Mouse (Mus musculus) midbrain, embryonic 11.5 days (tissue): ENCODE data around the gene Doc2g. TPM values are rescaled to one million over a fixed set of nuclear protein-coding genes. Genes with fewer than 3 reads are reported as not detected.

Experiments used
- ATAC-seq: fragments of 200-750 bp; cut with Nextera tagmentation; 2 replicates; pipeline ENCODE4 v1.8.0; 2017; ENCODE audit warnings: moderate TSS enrichment, moderate library complexity; ENCODE audit not compliant: low FRiP score
- DNase-seq: peaks from one replicate; pipeline ENCODE4 v3.0.0; 2015; ENCODE audit warnings: low spot score; ENCODE audit errors: missing footprints
- H3K27ac ChIP-seq: fragments of 300-500 bp; sonication (generic); 2 replicates; pipeline ENCODE4 v1.5.1; 2014; ENCODE audit warnings: low read depth, low read length
- H3K27me3 ChIP-seq: fragments of 300-500 bp; sonication (generic); 2 replicates; pipeline ENCODE4 v1.6.1; 2014; ENCODE audit warnings: mild to moderate bottlenecking, low read length, moderate library complexity, mixed read lengths; ENCODE audit not compliant: control insufficient read depth, insufficient read depth
- H3K36me3 ChIP-seq: fragments of 300-500 bp; sonication (generic); 2 replicates; pipeline ENCODE4 v1.6.1; 2014; ENCODE audit warnings: mild to moderate bottlenecking, low read length, moderate library complexity, mixed read lengths; ENCODE audit not compliant: control insufficient read depth, insufficient read depth
- H3K4me1 ChIP-seq: fragments of 300-500 bp; sonication (generic); 2 replicates; pipeline ENCODE4 v1.6.1; 2014; ENCODE audit warnings: low read length; ENCODE audit not compliant: control insufficient read depth, insufficient read depth
- H3K4me2 ChIP-seq: fragments of 300-500 bp; sonication (generic); 2 replicates; pipeline ENCODE4 v1.6.1; 2014; ENCODE audit warnings: mild to moderate bottlenecking, moderate library complexity
- H3K4me3 ChIP-seq: fragments of 300-500 bp; sonication (generic); 2 replicates; pipeline ENCODE4 v1.5.1; 2014; ENCODE audit warnings: low read depth, low read length
- H3K9ac ChIP-seq: fragments of 300-500 bp; sonication (generic); 2 replicates; pipeline ENCODE4 v1.6.1; 2014; ENCODE audit warnings: low read length
- H3K9me3 ChIP-seq: fragments of 300-500 bp; sonication (generic); 2 replicates; pipeline ENCODE4 v1.6.1; 2016; ENCODE audit warnings: low read length; ENCODE audit not compliant: control insufficient read depth
- WGBS: fragments of 180-500 bp; shearing (Covaris S2); extraction: QIAGEN DNeasy Blood & Tissue Kit; methylation state at CpG from one replicate; pipeline ENCODE4 v1.1.7; 2014; 5-methylcytosine and 5-hydroxymethylcytosine counted together
- polyA plus RNA-seq: library from polyadenylated mRNA; unstranded; fragments of >200 nt; fragmentation: Nextera tagmentation; extraction: Ambion mirVana; gene quantifications from 2 replicates; pipeline ENCODE4 v1.2.1, GENCODE M21; 2014

The Doc2g gene
- polyA plus RNA-seq, 1 experiment from 2014 or later, result 1.5 TPM

DNA sequence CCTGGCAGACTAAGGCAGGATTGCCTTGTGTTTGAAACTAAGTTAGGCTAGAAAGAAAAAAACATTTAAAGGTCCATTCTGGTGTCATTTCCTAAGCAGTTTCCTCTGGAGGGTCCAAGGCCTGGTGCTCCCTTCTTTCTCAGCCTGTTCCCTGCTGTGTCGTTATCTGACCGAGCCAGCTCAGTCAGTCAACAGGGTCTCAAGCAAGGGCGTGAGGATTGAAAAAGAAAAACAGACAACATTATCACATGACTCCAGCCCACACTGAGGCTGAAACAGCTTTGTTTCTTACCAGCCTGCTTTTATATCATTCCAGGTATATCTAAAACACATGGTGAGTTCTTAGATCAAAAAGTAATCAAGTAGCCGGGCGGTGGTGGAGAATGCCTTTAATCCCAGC lies 12.5 kb downstream of the Doc2g start:
- 62% methylated on average over 5 of the region's 5 CpGs for WGBS
- H3K36me3 ChIP-seq, result 0 out of 2 replicates have a peak, but pooled peaks cover 3% of the 10 kb centered on the region
- no peak overlapping the region for H3K4me2 ChIP-seq
- H3K27ac ChIP-seq, result no peak overlapping the region
- DNase-seq (no peak), ATAC-seq (no peak)
- H3K4me3 ChIP-seq, result no peak overlapping the region
- no peaks in the 10 kb centered on the region for H3K9me3 ChIP-seq
- no peaks in the 10 kb centered on the region for H3K27me3 ChIP-seq
- peaks cover 8% of the 10 kb centered on the region; the same call in 1 of the 2 replicates for H3K4me1 ChIP-seq
- H3K9ac ChIP-seq, result no peak overlapping the region

DNA sequence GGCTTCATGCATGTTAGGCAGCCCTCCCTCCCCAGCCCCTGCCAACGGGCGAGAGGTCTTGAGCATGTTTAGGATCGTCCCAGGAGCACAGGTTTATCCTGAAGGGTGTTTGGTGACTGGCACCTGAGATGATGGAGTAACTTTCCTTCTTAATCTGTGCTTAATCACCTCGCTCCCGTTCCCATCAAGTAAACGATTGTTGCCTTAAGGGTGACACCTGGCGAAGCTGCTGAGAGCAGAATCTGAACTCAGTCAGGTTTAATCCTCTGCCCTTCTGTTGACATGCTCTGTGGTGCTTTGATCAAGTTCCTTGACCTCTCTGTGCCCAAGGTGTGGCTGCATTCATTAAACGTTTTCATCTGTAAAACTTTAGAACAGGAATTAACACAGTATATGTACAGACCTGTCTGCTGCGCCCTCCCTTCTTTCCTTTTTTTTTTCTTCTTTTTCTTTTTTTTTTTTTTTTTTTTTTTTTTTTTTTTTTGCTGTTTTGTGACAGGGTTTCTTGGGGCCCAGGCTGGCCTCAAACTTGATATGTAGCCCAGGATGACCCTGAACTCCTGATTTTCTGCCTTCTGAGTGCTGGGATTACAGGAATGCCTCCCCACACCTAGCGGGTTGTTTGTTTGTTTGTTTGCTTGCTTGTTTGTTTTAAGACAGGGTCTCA lies 14.9 kb downstream of the Doc2g start:
- Histone ChIP-seq H3K9me3 (no peaks in the 10 kb centered on the region), H3K4me3 (no peak overlapping the region), H3K4me2 (no peak overlapping the region), H3K27me3 (no peaks in the 10 kb centered on the region), H3K9ac (no peak overlapping the region), H3K27ac (no peak overlapping the region), H3K36me3 (no peaks in the 10 kb centered on the region), H3K4me1 (0 out of 2 replicates have a peak, but pooled peaks cover under 1% of the 10 kb centered on the region)
- DNase-seq, result peak; percentile 69
- WGBS, result 60% methylated on average over 10 of the region's 10 CpGs
- ATAC-seq, result no peak

GRCm38 (mm10) chr19:4018743-4019583 lies 15.8 kb downstream of the Doc2g start:
- no peak overlapping the region for H3K27ac ChIP-seq
- H3K4me3 ChIP-seq, result no peak overlapping the region
- 37% methylated on average over 18 of the region's 18 CpGs for WGBS
- H3K36me3 ChIP-seq, result no peaks in the 10 kb centered on the region
- no peak overlapping the region for H3K4me2 ChIP-seq
- no peaks in the 10 kb centered on the region for H3K27me3 ChIP-seq
- no peaks in the 10 kb centered on the region for H3K4me1 ChIP-seq
- 0 out of 2 replicates have a peak, but pooled peaks have one; percentile 52 for ATAC-seq
- DNase-seq, result peak; percentile 92
- H3K9me3 ChIP-seq, result no peaks in the 10 kb centered on the region
- no peak overlapping the region for H3K9ac ChIP-seq

GRCm38 (mm10) chr19:4023185-4023584 lies 20.1 kb downstream of the Doc2g start:
- H3K27me3 ChIP-seq, result no peaks in the 10 kb centered on the region

DNA sequence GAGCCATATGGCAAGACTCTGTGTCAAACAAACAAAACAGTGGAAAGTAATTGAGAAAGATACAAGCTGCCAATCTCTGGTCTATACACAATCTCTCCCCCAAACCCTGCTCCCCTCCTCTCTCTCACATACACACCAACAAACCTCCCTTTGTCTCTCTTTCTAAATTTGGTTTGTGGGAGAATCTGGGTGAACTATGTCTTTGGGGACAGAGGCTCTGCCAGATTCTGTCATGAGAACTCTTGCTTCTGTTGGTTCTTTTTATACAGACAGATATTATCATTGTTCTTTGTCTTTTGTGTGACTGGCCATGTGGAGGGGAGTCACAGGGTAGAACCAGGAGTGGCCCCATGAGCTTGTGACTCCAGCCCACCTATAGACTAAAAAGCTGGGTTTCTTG lies 24.5 kb downstream of the Doc2g start:
- H3K36me3 ChIP-seq, result no peaks in the 10 kb centered on the region
- no peaks in the 10 kb centered on the region for H3K9me3 ChIP-seq
- H3K9ac ChIP-seq, result no peak overlapping the region
- no peaks in the 10 kb centered on the region for H3K27me3 ChIP-seq
- no peaks in the 10 kb centered on the region for H3K4me1 ChIP-seq
- no peak overlapping the region for H3K4me3 ChIP-seq
- H3K4me2 ChIP-seq, result no peak overlapping the region
- H3K27ac ChIP-seq, result no peak overlapping the region
- ATAC-seq, result no peak
- DNase-seq, result peak; percentile 17

More at GRCm38 (mm10) chr19:4023185-4023584, 20.1 kb downstream of the Doc2g start:
- Histone ChIP-seq H3K4me3 (no peak overlapping the region), H3K4me1 (no peaks in the 10 kb centered on the region), H3K36me3 (no peaks in the 10 kb centered on the region), H3K9me3 (no peaks in the 10 kb centered on the region), H3K4me2 (no peak overlapping the region), H3K27ac (no peak overlapping the region), H3K9ac (no peak overlapping the region)
- no peak for DNase-seq
- ATAC-seq, result no peak
- WGBS, result 86% methylated on average over 7 of the region's 7 CpGs

DNA sequence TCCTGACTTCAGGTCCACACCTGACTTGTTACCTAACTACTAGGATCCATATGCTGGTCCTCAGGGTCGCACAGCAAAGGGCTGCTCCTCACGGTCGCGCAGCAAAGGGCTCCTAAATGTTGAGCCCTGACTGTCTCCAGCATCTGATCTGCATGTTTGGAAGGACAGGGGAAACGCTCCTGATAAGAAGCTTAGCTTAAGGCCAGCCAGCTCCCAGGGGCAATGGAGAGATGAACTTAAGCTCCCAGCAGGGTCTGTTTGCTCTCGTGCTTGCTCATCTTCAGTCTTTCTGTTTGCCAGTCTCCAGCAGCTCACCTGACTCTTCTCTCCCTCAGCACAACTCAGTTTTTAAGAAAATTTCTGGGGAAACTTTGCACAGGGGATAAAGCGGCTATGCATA lies 29.6 kb downstream of the Doc2g start:
- Histone ChIP-seq H3K4me3 (no peak overlapping the region), H3K4me2 (no peak overlapping the region), H3K27ac (no peak overlapping the region), H3K9me3 (no peaks in the 10 kb centered on the region), H3K9ac (no peak overlapping the region), H3K4me1 (peaks cover 5% of the 10 kb centered on the region; the same call in 1 of the 2 replicates), H3K27me3 (no peaks in the 10 kb centered on the region), H3K36me3 (no peaks in the 10 kb centered on the region)
- ATAC-seq (no peak), DNase-seq (no peak)
- WGBS, result 55% methylated on average over 7 of the region's 7 CpGs

GRCm38 (mm10) chr19:4033298-4033697 lies 30.2 kb downstream of the Doc2g start:
- Histone ChIP-seq H3K27me3 (no peaks in the 10 kb centered on the region), H3K9ac (no peak overlapping the region), H3K27ac (no peak overlapping the region), H3K4me1 (peaks cover 9% of the 10 kb centered on the region; the same call in 1 of the 2 replicates), H3K9me3 (no peaks in the 10 kb centered on the region), H3K4me3 (no peak overlapping the region), H3K4me2 (no peak overlapping the region), H3K36me3 (no peaks in the 10 kb centered on the region)
- WGBS, result 83% methylated on average over 3 of the region's 3 CpGs
- ATAC-seq, result no peak
- no peak for DNase-seq

DNA sequence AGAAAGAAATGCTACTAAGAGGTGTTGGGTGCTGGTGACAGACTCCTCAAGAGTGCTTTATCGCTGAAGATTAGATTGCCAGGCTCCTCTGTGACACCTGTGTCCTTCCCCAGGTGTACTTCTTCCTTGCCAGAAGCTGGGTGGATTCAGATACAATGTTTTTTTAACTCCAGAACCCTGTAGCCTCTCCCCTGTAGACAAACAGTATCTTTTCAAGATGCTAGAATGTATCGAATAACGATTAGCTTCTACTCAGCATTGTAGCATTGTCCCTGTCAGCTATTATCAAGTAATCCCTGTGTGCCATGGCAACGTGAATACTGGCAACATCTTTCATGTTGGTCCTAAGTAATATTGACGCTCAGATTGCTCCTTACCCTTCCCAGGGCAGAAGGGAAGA lies 30.6 kb downstream of the Doc2g start:
- Histone ChIP-seq H3K27ac (no peak overlapping the region), H3K4me2 (no peak overlapping the region), H3K27me3 (no peaks in the 10 kb centered on the region), H3K36me3 (no peaks in the 10 kb centered on the region), H3K9me3 (no peaks in the 10 kb centered on the region), H3K9ac (no peak overlapping the region), H3K4me3 (no peak overlapping the region), H3K4me1 (peaks cover 9% of the 10 kb centered on the region; the same call in 1 of the 2 replicates)
- DNase-seq (peak; percentile 17), ATAC-seq (no peak)
- WGBS, result 54% methylated on average over 5 of the region's 5 CpGs
